Mouse (Mus musculus): Measurements from ENCODE around the gene Cenpx. TPM values are rescaled to one million over a fixed set of nuclear protein-coding genes. Genes with fewer than 3 reads are reported as not detected.
"Not testable (repeated sequence)": the region's sequence is repeated elsewhere in the genome, so short reads cannot be mapped to it uniquely, and the experiment has no call there.

Gene Cenpx
- polyA plus RNA-seq, 2 experiments, result 101 to 161 TPM

GRCm38 (mm10) chr11:120684660-120685059, 28.9 kb downstream of the Cenpx start:
- no peaks in the 10 kb centered on the region for H3K27me3 ChIP-seq (ENCODE audit: control insufficient read depth, insufficient read depth, low read length)
- no peak overlapping the region for H3K4me3 ChIP-seq (replicated peaks; ENCODE audit: low read length)
- ATAC-seq (ENCODE audit: low FRiP score, low read depth) (no peak), DNase-seq (ENCODE audit: low spot score) (no peak)
- H3K9ac ChIP-seq (ENCODE audit: low read depth, low read length, severe bottlenecking), result no peak overlapping the region
- H3K9me3 ChIP-seq (ENCODE audit: control insufficient read depth, low read length), result no peaks in the 10 kb centered on the region
- peaks cover 66% of the 10 kb centered on the region for H3K36me3 ChIP-seq (ENCODE audit: control insufficient read depth, insufficient read depth, low read length)
- no peaks in the 10 kb centered on the region for H3K4me1 ChIP-seq (ENCODE audit: control insufficient read depth, insufficient read depth, low read length)
- no peak overlapping the region for H3K4me2 ChIP-seq (replicated peaks; ENCODE audit: low read depth, low read length, severe bottlenecking)
- H3K27ac ChIP-seq (replicated peaks; ENCODE audit: low read depth, low read length), result no peak overlapping the region
- 77% methylated on average over 2 of the region's 2 CpGs for WGBS
- no peak for TF ChIP-seq POLR2A (IDR thresholded peaks at IDR 0.05; ENCODE audit: borderline replicate concordance, extremely low read depth, insufficient read depth, insufficient read length)

GRCm38 (mm10) chr11:120684086-120684485, 29.5 kb downstream of the Cenpx start:
- TF ChIP-seq POLR2A (IDR thresholded peaks at IDR 0.05; ENCODE audit: borderline replicate concordance, extremely low read depth, insufficient read depth, insufficient read length), result no peak
- Histone ChIP-seq H3K9ac (ENCODE audit: low read depth, low read length, severe bottlenecking) (no peak overlapping the region), H3K36me3 (ENCODE audit: control insufficient read depth, insufficient read depth, low read length) (peaks cover 66% of the 10 kb centered on the region), H3K9me3 (ENCODE audit: control insufficient read depth, low read length) (no peaks in the 10 kb centered on the region), H3K27me3 (ENCODE audit: control insufficient read depth, insufficient read depth, low read length) (no peaks in the 10 kb centered on the region), H3K4me2 (replicated peaks; ENCODE audit: low read depth, low read length, severe bottlenecking) (no peak overlapping the region), H3K4me3 (replicated peaks; ENCODE audit: low read length) (no peak overlapping the region), H3K4me1 (ENCODE audit: control insufficient read depth, insufficient read depth, low read length) (no peaks in the 10 kb centered on the region), H3K27ac (replicated peaks; ENCODE audit: low read depth, low read length) (no peak overlapping the region)
- no peak for DNase-seq (ENCODE audit: low spot score)
- ATAC-seq (ENCODE audit: low FRiP score, low read depth), result no peak
- WGBS, result 70% methylated on average over 2 of the region's 2 CpGs

DNA sequence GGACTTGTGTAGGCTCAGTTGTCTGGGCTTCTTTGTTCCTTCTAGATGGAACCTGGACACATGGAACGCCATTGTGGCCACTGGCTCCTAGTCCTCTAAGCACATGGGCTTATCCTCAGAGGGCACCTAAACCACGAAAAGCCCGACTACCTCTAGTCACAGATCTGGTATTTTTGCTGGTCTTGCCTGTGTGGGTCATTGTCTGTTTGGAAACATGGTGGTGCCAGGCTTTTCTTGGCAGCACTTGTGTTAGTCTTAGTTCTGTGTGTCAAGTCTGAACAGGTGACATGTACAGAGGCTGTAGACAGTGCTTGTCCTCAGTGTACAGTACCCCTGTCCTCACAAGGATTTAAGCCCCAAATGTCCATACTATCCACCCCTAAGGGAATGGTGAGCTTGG, 30.0 kb downstream of the Cenpx start:
- no peak overlapping the region for H3K27ac ChIP-seq (replicated peaks; ENCODE audit: low read depth, low read length)
- TF ChIP-seq POLR2A (IDR thresholded peaks at IDR 0.05; ENCODE audit: borderline replicate concordance, extremely low read depth, insufficient read depth, insufficient read length), result no peak
- no peak overlapping the region for H3K4me2 ChIP-seq (replicated peaks; ENCODE audit: low read depth, low read length, severe bottlenecking)
- no peaks in the 10 kb centered on the region for H3K27me3 ChIP-seq (ENCODE audit: control insufficient read depth, insufficient read depth, low read length)
- DNase-seq (ENCODE audit: low spot score) (no peak), ATAC-seq (ENCODE audit: low FRiP score, low read depth) (no peak)
- no peak overlapping the region for H3K4me3 ChIP-seq (replicated peaks; ENCODE audit: low read length)
- no peaks in the 10 kb centered on the region for H3K9me3 ChIP-seq (ENCODE audit: control insufficient read depth, low read length)
- no peak overlapping the region for H3K9ac ChIP-seq (ENCODE audit: low read depth, low read length, severe bottlenecking)
- no peaks in the 10 kb centered on the region for H3K4me1 ChIP-seq (ENCODE audit: control insufficient read depth, insufficient read depth, low read length)
- H3K36me3 ChIP-seq (ENCODE audit: control insufficient read depth, insufficient read depth, low read length), result peaks cover 64% of the 10 kb centered on the region
- WGBS, result 97% methylated on average over 3 of the region's 3 CpGs

GRCm38 (mm10) chr11:120682683-120683082, 30.9 kb downstream of the Cenpx start:
- DNase-seq (ENCODE audit: low spot score) (no peak), ATAC-seq (ENCODE audit: low FRiP score, low read depth) (no peak)
- Histone ChIP-seq H3K27me3 (ENCODE audit: control insufficient read depth, insufficient read depth, low read length) (no peaks in the 10 kb centered on the region), H3K4me3 (replicated peaks; ENCODE audit: low read length) (no peak overlapping the region), H3K9ac (ENCODE audit: low read depth, low read length, severe bottlenecking) (no peak overlapping the region), H3K4me1 (ENCODE audit: control insufficient read depth, insufficient read depth, low read length) (no peaks in the 10 kb centered on the region), H3K9me3 (ENCODE audit: control insufficient read depth, low read length) (no peaks in the 10 kb centered on the region), H3K36me3 (ENCODE audit: control insufficient read depth, insufficient read depth, low read length) (peaks cover 67% of the 10 kb centered on the region), H3K27ac (replicated peaks; ENCODE audit: low read depth, low read length) (no peak overlapping the region), H3K4me2 (replicated peaks; ENCODE audit: low read depth, low read length, severe bottlenecking) (no peak overlapping the region)
- WGBS, result 88% methylated on average over 5 of the region's 5 CpGs
- TF ChIP-seq POLR2A (IDR thresholded peaks at IDR 0.05; ENCODE audit: borderline replicate concordance, extremely low read depth, insufficient read depth, insufficient read length), result no peak

GRCm38 (mm10) chr11:120679909-120680308, 33.6 kb downstream of the Cenpx start:
- Histone ChIP-seq H3K4me1 (ENCODE audit: control insufficient read depth, insufficient read depth, low read length) (no peaks in the 10 kb centered on the region), H3K4me3 (replicated peaks; ENCODE audit: low read length) (no peak overlapping the region), H3K27ac (replicated peaks; ENCODE audit: low read depth, low read length) (no peak overlapping the region), H3K27me3 (ENCODE audit: control insufficient read depth, insufficient read depth, low read length) (no peaks in the 10 kb centered on the region), H3K4me2 (replicated peaks; ENCODE audit: low read depth, low read length, severe bottlenecking) (no peak overlapping the region), H3K9ac (ENCODE audit: low read depth, low read length, severe bottlenecking) (no peak overlapping the region), H3K36me3 (ENCODE audit: control insufficient read depth, insufficient read depth, low read length) (peaks cover 60% of the 10 kb centered on the region), H3K9me3 (ENCODE audit: control insufficient read depth, low read length) (no peaks in the 10 kb centered on the region)
- DNase-seq (ENCODE audit: low spot score) (no peak), ATAC-seq (ENCODE audit: low FRiP score, low read depth) (no peak)
- TF ChIP-seq POLR2A (IDR thresholded peaks at IDR 0.05; ENCODE audit: borderline replicate concordance, extremely low read depth, insufficient read depth, insufficient read length), result no peak
- 84% methylated on average over 3 of the region's 3 CpGs for WGBS

DNA sequence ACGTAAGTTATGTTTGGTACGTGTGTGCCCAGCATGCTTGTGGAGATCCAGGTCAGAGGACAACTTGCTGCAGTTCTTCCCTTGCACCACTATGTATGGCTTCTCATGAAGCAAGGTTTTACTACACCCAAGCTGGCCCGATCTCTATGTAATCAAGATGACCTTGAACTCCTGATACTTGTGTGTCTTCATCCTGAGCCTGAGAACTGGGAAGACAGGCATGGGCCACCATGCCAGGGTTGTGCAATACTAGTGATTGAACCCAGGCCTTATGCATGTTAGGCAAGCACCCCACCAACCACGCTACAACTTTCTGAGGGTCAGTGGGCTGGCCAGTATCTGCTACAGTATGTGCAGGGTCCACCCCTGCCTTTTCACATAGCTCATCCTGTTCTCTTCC, 36.6 kb downstream of the Cenpx start:
- Histone ChIP-seq H3K9me3 (ENCODE audit: control insufficient read depth, low read length) (no peaks in the 10 kb centered on the region), H3K4me1 (ENCODE audit: control insufficient read depth, insufficient read depth, low read length) (peaks cover 9% of the 10 kb centered on the region), H3K27me3 (ENCODE audit: control insufficient read depth, insufficient read depth, low read length) (no peaks in the 10 kb centered on the region), H3K36me3 (ENCODE audit: control insufficient read depth, insufficient read depth, low read length) (peaks cover 40% of the 10 kb centered on the region), H3K4me3 (replicated peaks; ENCODE audit: low read length) (no peak overlapping the region), H3K9ac (ENCODE audit: low read depth, low read length, severe bottlenecking) (no peak overlapping the region), H3K4me2 (replicated peaks; ENCODE audit: low read depth, low read length, severe bottlenecking) (no peak overlapping the region), H3K27ac (replicated peaks; ENCODE audit: low read depth, low read length) (no peak overlapping the region)
- no peak for TF ChIP-seq POLR2A (IDR thresholded peaks at IDR 0.05; ENCODE audit: borderline replicate concordance, extremely low read depth, insufficient read depth, insufficient read length)
- no peak for ATAC-seq (ENCODE audit: low FRiP score, low read depth)
- WGBS, result 92% methylated on average over 4 of the region's 4 CpGs
- DNase-seq (ENCODE audit: low spot score), result no peak

DNA sequence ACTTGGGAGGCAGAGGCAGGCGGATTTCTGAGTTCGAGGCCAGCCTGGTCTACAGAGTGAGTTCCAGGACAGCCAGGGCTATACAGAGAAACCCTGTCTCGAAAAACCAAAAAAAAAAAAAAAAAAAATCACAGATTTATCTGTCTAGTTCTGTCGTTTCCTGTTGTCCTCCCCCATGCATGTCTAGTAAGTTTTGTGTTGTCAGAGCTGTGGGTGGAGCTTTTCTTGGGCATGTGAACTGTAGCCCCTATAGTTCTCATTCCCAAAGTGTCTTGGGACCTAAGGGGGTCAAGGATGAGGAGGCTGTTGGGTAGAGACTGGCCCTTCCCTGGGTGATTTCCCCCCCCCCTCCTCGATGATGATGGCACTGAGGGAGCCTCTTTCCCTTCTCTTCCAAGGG, 37.7 kb downstream of the Cenpx start:
- not testable (repeated sequence) for H3K4me2 ChIP-seq (replicated peaks; ENCODE audit: low read depth, low read length, severe bottlenecking); DNase-seq (ENCODE audit: low spot score); H3K27ac ChIP-seq (replicated peaks; ENCODE audit: low read depth, low read length); H3K9me3 ChIP-seq (ENCODE audit: control insufficient read depth, low read length); H3K4me1 ChIP-seq (ENCODE audit: control insufficient read depth, insufficient read depth, low read length); H3K4me3 ChIP-seq (replicated peaks; ENCODE audit: low read length); H3K9ac ChIP-seq (ENCODE audit: low read depth, low read length, severe bottlenecking); ATAC-seq (ENCODE audit: low FRiP score, low read depth); H3K27me3 ChIP-seq (ENCODE audit: control insufficient read depth, insufficient read depth, low read length)
- H3K36me3 ChIP-seq (ENCODE audit: control insufficient read depth, insufficient read depth, low read length), result peaks cover 34% of the 10 kb centered on the region
- WGBS, result 90% methylated on average over 5 of the region's 5 CpGs
